Mouse (Mus musculus) stomach, embryonic 15.5 days (tissue): ENCODE data around the gene Clstn2. TPM values are rescaled to one million over a fixed set of nuclear protein-coding genes. Genes with fewer than 3 reads are reported as not detected.

Source experiments
- ATAC-seq: fragments of 200-750 bp; cut with Nextera tagmentation; 2 replicates; pipeline ENCODE4 v1.8.0; 2017; ENCODE audit warnings: low read depth, moderate number of reproducible peaks, moderate TSS enrichment; ENCODE audit not compliant: insufficient read depth, low FRiP score
- H3K27ac ChIP-seq: fragments of 300-500 bp; sonication (generic); 2 replicates; pipeline ENCODE4 v1.5.1; 2015; ENCODE audit warnings: mild to moderate bottlenecking, inconsistent platforms
- H3K27me3 ChIP-seq: fragments of 300-500 bp; sonication (generic); replicated peaks from 2 replicates; pipeline ENCODE4 v1.6.1; 2015; ENCODE audit warnings: inconsistent platforms
- H3K36me3 ChIP-seq: fragments of 300-500 bp; sonication (generic); 2 replicates; pipeline ENCODE4 v1.6.1; 2015; ENCODE audit warnings: inconsistent platforms
- H3K4me1 ChIP-seq: fragments of 300-500 bp; sonication (generic); 2 replicates; pipeline ENCODE4 v1.6.1; 2015; ENCODE audit warnings: inconsistent platforms
- H3K4me2 ChIP-seq: fragments of 300-500 bp; sonication (generic); 2 replicates; pipeline ENCODE4 v1.6.1; 2015; ENCODE audit warnings: mild to moderate bottlenecking, inconsistent platforms
- H3K4me3 ChIP-seq: fragments of 300-500 bp; sonication (generic); replicated peaks from 2 replicates; pipeline ENCODE4 v1.5.1; 2015; ENCODE audit warnings: inconsistent platforms
- H3K9ac ChIP-seq: fragments of 300-500 bp; sonication (generic); 2 replicates; pipeline ENCODE4 v1.6.1; 2015; ENCODE audit warnings: inconsistent platforms
- H3K9me3 ChIP-seq: fragments of 300-500 bp; sonication (generic); 2 replicates; pipeline ENCODE4 v1.6.1; 2016; ENCODE audit warnings: inconsistent platforms
- whole genome bisulfite sequencing: fragments of 180-500 bp; shearing (Covaris S2); methylation state at CpG from one replicate; pipeline ENCODE4 v1.1.7; 2015; 5-methylcytosine and 5-hydroxymethylcytosine counted together
- polyA plus RNA-seq: library from polyadenylated mRNA; unstranded; fragments of >200 nt; fragmentation: Nextera tagmentation; extraction: Ambion mirVana; gene quantifications from 2 replicates; pipeline ENCODE4 v1.2.1, GENCODE M21; 2015

The Clstn2 gene
- polyA plus RNA-seq, 1 experiment from 2014 or later = 0.83 TPM

- Histone ChIP-seq H3K9me3 (no peaks in the 10 kb centered on the region), H3K4me1 (no peaks in the 10 kb centered on the region), H3K27ac (no peak overlapping the region), H3K27me3 (no peaks in the 10 kb centered on the region), H3K4me3 (no peak overlapping the region), H3K36me3 (no peaks in the 10 kb centered on the region), H3K9ac (no peak overlapping the region), H3K4me2 (no peak overlapping the region)
- WGBS = 83% methylated on average over 5 of the region's 5 CpGs
- no peak for ATAC-seq
Measured at GRCm38 (mm10) chr9:98016576-98016975, 16.4 kb downstream of the Clstn2 start.

- Histone ChIP-seq H3K4me2 (no peak overlapping the region), H3K27ac (no peak overlapping the region), H3K9me3 (no peaks in the 10 kb centered on the region), H3K9ac (no peak overlapping the region), H3K36me3 (no peaks in the 10 kb centered on the region), H3K4me3 (no peak overlapping the region), H3K27me3 (no peaks in the 10 kb centered on the region), H3K4me1 (no peaks in the 10 kb centered on the region)
- WGBS = 73% methylated on average over 5 of the region's 5 CpGs
- no peak for ATAC-seq
Measured at GRCm38 (mm10) chr9:97996349-97996748, 36.6 kb downstream of the Clstn2 start.

DNA sequence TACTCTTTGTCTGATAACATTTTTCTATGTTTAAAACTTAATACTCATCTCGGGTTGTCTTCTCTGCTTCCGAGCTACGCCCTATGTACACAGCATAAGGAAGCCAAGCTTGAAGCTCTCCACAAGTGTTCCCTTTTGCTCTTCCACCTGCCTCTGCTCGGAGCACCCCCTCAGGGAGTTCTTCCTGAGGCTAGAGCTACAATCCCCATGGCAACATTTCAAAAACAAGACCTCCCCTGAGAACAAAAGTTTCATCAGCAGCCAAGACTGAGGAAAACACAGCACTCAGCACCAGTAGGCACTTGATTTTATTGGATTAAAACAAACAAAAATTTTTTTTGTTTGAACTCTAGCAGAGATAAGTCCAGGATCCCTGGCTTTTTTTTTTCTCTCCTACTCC is 37.3 kb downstream of the Clstn2 start:
- no peak overlapping the region for H3K9ac ChIP-seq
- H3K27ac ChIP-seq = no peak overlapping the region
- ATAC-seq = no peak
- 58% methylated on average over 4 of the region's 4 CpGs for WGBS
- no peak overlapping the region for H3K4me3 ChIP-seq
- H3K9me3 ChIP-seq = no peaks in the 10 kb centered on the region
- H3K4me2 ChIP-seq = no peak overlapping the region
- no peaks in the 10 kb centered on the region for H3K36me3 ChIP-seq
- H3K27me3 ChIP-seq = no peaks in the 10 kb centered on the region
- no peaks in the 10 kb centered on the region for H3K4me1 ChIP-seq

DNA sequence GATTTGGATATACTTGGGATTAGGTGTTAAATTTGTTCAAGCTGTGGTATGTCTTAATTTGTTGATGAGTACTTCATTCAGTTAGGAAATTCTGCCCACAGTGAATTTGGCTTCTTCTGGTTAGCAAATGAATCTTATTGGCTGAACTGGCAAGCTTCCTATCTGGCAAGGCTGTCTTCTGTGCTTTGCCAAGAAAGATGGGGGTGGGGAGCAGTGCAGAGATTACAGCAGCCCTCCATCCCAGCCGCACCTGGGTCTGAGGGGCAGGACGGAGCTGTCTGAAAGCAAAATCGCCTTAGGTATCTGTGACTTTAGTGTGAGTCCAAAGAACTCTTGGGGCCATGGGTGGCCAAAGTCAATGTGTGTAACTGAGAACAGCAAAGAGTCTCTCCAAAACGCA is 40.9 kb downstream of the Clstn2 start:
- no peaks in the 10 kb centered on the region for H3K9me3 ChIP-seq
- H3K36me3 ChIP-seq = no peaks in the 10 kb centered on the region
- H3K27ac ChIP-seq = no peak overlapping the region
- WGBS = 43% methylated on average over 4 of the region's 4 CpGs
- ATAC-seq = no peak
- H3K27me3 ChIP-seq = no peaks in the 10 kb centered on the region
- H3K4me3 ChIP-seq = no peak overlapping the region
- H3K9ac ChIP-seq = no peak overlapping the region
- no peak overlapping the region for H3K4me2 ChIP-seq
- no peaks in the 10 kb centered on the region for H3K4me1 ChIP-seq

DNA sequence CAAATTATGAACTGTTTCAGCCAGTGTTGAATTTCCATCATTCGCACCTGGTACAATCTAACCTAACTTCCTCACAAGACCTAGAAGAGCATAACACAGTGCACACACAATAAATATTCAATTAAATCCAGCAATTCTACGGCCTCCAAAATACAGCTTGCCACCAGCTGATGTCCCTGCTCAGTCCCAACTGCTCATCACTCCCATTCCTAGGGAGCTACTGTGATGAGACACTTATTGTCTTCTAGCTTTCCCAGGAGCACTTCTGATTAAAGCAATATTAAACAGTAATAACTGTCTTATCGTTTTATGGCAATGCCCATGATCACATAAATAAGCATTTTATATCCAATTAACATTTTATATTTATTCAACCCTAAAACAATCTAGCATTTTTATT is 55.6 kb downstream of the Clstn2 start:
- WGBS = 89% methylated on average over 3 of the region's 3 CpGs
- no peak for ATAC-seq
- H3K4me2 ChIP-seq = no peak overlapping the region
- no peak overlapping the region for H3K9ac ChIP-seq
- no peaks in the 10 kb centered on the region for H3K9me3 ChIP-seq
- H3K27ac ChIP-seq = no peak overlapping the region
- no peaks in the 10 kb centered on the region for H3K36me3 ChIP-seq
- H3K27me3 ChIP-seq = no peaks in the 10 kb centered on the region
- no peak overlapping the region for H3K4me3 ChIP-seq
- no peaks in the 10 kb centered on the region for H3K4me1 ChIP-seq

DNA sequence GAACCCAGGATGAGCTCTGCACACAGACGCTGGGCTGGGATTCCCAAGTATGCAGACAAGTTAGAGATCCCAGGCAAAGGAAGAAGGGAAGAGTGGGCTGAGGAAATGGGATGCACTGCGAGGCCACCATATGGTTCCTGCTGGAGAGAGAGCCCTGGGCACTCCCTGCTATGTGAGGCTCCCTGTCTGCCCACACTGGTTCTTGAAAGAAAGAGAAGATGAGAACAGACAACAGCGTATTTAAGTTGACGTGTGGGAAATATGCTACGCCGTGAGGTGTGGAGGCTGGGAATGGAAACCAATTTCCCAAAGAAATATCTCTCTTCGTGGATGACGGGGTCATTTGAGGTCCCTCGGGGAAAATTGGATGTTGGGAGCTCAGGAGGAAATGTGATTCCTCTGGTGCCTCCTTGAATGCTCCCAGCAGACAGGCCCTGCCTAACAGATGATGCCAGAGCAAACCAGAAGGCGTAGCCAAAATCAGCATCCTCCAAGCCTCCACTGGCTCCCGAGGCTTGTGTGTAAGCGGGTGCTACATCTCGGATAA is 58.1 kb downstream of the Clstn2 start:
- H3K27me3 ChIP-seq = no peaks in the 10 kb centered on the region
- no peak overlapping the region for H3K4me2 ChIP-seq
- H3K9me3 ChIP-seq = no peaks in the 10 kb centered on the region
- no peak overlapping the region for H3K9ac ChIP-seq
- no peaks in the 10 kb centered on the region for H3K4me1 ChIP-seq
- no peaks in the 10 kb centered on the region for H3K36me3 ChIP-seq
- H3K4me3 ChIP-seq = no peak overlapping the region
- WGBS = 69% methylated on average over 13 of the region's 13 CpGs
- no peak overlapping the region for H3K27ac ChIP-seq
- no peak for ATAC-seq

GRCm38 (mm10) chr9:97966691-97967090 is 66.3 kb downstream of the Clstn2 start:
- Histone ChIP-seq H3K27ac (no peak overlapping the region), H3K27me3 (no peaks in the 10 kb centered on the region), H3K9ac (no peak overlapping the region), H3K36me3 (no peaks in the 10 kb centered on the region), H3K4me3 (no peak overlapping the region), H3K4me2 (no peak overlapping the region), H3K9me3 (no peaks in the 10 kb centered on the region), H3K4me1 (no peaks in the 10 kb centered on the region)
- ATAC-seq = no peak
- WGBS = 65% methylated on average over 4 of the region's 4 CpGs

GRCm38 (mm10) chr9:97957508-97957907 is 75.5 kb downstream of the Clstn2 start:
- no peaks in the 10 kb centered on the region for H3K9me3 ChIP-seq
- WGBS = 64% methylated on average over 8 of the region's 8 CpGs
- no peak for ATAC-seq
- H3K4me1 ChIP-seq = no peaks in the 10 kb centered on the region
- no peak overlapping the region for H3K4me2 ChIP-seq
- H3K4me3 ChIP-seq = no peak overlapping the region
- H3K9ac ChIP-seq = no peak overlapping the region
- no peaks in the 10 kb centered on the region for H3K27me3 ChIP-seq
- no peak overlapping the region for H3K27ac ChIP-seq
- H3K36me3 ChIP-seq = no peaks in the 10 kb centered on the region

- Histone ChIP-seq H3K4me3 (no peak overlapping the region), H3K4me1 (no peaks in the 10 kb centered on the region), H3K36me3 (no peaks in the 10 kb centered on the region), H3K4me2 (no peak overlapping the region), H3K27me3 (no peaks in the 10 kb centered on the region), H3K9me3 (no peaks in the 10 kb centered on the region), H3K27ac (no peak overlapping the region), H3K9ac (no peak overlapping the region)
- ATAC-seq = no peak
- 68% methylated on average over 4 of the region's 4 CpGs for WGBS
Measured at GRCm38 (mm10) chr9:97956407-97957106, 76.4 kb downstream of the Clstn2 start.

GRCm38 (mm10) chr9:97953746-97954359 is 79.1 kb downstream of the Clstn2 start:
- Histone ChIP-seq H3K9ac (no peak overlapping the region), H3K9me3 (no peaks in the 10 kb centered on the region), H3K4me1 (no peaks in the 10 kb centered on the region), H3K4me3 (no peak overlapping the region), H3K36me3 (no peaks in the 10 kb centered on the region), H3K27ac (no peak overlapping the region), H3K27me3 (no peaks in the 10 kb centered on the region), H3K4me2 (no peak overlapping the region)
- WGBS = 67% methylated on average over 8 of the region's 8 CpGs
- ATAC-seq = no peak

GRCm38 (mm10) chr9:97950378-97951006 is 82.5 kb downstream of the Clstn2 start:
- Histone ChIP-seq H3K4me1 (no peaks in the 10 kb centered on the region), H3K27me3 (no peaks in the 10 kb centered on the region), H3K4me2 (no peak overlapping the region), H3K4me3 (no peak overlapping the region), H3K36me3 (no peaks in the 10 kb centered on the region), H3K9me3 (no peaks in the 10 kb centered on the region), H3K27ac (no peak overlapping the region), H3K9ac (no peak overlapping the region)
- 40% methylated on average over 6 of the region's 6 CpGs for WGBS
- no peak for ATAC-seq

GRCm38 (mm10) chr9:97919326-97919725 is 113.7 kb downstream of the Clstn2 start:
- H3K27ac ChIP-seq = no peak overlapping the region
- WGBS = 51% methylated on average over 4 of the region's 4 CpGs
- no peak overlapping the region for H3K9ac ChIP-seq
- no peaks in the 10 kb centered on the region for H3K36me3 ChIP-seq
- no peaks in the 10 kb centered on the region for H3K27me3 ChIP-seq
- H3K4me3 ChIP-seq = no peak overlapping the region
- no peaks in the 10 kb centered on the region for H3K9me3 ChIP-seq
- H3K4me1 ChIP-seq = no peaks in the 10 kb centered on the region
- H3K4me2 ChIP-seq = no peak overlapping the region
- no peak for ATAC-seq
